Mouse (Mus musculus): Measurements from ENCODE around the gene Gtf3c6. TPM values are rescaled to one million over a fixed set of nuclear protein-coding genes. Genes with fewer than 3 reads are reported as not detected.

Gtf3c6 gene
- 40.5 TPM for polyA plus RNA-seq (2014; fragmentation: Illumina TruSeq; extraction: RNeasy Lipid Tissue Mini Kit (QIAGEN cat#74804); ENCODE audit: insufficient read depth, low read depth, low replicate concordance)

DNA sequence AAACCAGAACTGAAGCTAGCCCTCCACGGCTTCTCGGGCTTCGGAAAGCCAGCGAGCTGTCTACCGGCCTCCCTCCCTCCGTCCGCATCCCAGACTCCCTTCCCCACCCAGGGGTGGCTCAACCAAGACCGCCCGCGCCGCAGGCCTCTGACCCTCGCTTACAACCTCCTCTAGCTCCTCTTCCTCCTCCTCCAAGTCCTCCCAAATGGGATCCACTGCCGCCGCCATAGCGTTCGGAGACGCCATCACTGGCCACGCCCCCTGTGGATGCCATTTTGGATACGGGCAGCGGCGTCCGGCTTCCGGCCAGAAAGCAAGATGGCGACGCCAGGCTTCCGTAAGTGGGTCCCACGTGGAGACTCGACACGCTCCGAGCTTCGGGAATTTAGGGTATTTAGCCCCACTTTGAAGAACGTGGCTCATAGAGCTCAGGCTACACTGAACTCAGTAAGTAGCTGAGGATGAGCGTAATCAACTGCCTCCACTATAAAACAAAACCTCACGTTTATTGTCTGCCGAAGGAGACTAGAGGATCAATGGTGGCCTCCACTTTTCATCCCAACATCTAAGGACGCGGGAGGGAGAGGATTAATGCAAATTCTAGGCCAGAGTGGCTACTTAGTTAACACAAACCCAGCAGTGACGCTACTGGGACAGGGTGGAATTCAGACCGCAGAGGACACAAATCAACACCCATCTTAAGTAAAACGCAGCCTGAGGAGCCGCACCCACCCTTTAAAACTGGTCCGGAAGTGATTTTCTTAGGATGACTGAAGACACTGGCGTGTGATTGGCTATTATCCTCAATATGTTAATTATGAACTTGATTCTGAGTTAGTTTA, at the start of gene Gtf3c6:
TSS of gene Gtf3c6 (minus strand) at position 695 of the 842 bp plus-strand sequence.

DNA sequence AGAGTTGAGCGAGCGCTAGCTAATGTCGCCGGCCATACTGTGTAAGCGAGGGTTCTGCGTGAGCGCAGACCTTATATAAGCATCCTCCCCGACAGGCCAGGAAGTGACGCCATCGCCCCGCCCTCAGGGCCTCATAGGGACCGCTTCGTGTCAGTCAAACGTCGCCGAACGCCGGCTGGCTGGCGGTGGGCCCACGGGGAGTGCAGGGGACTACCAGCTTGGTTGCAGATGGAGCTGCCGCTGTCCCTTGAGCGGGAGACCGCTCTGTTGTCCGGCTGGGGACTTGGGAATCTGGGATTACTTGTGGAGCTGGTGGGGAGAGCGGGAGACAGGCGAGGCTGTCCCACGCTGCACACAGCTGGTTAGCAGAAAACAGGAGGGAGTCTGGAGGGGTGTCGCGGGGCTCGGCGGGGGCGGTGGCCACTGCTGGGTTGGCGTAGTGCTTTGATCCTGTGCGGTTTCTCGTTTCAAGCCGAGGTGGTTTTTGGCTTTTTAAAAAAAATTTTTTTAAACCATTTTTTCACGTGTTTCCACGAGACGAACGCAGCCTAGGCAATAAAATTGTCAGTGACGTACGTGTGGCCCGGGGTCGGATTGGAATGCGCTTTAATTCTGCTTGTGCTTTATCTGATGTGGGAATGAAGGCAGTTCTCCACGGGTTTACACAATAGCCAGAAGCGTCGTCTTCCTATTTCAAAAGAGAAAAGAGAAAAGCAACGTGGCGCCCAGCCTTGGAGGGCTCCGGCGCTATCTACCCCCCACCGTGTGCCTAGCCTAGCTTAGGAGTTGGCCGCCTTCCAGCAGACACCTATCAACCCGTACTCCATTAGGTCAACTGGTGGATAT, 44.5 kb upstream of the Gtf3c6 start, which contains the start of gene Amd1:
TSS of gene Amd1 (minus strand) at position 47 of the 846 bp plus-strand sequence.

DNA sequence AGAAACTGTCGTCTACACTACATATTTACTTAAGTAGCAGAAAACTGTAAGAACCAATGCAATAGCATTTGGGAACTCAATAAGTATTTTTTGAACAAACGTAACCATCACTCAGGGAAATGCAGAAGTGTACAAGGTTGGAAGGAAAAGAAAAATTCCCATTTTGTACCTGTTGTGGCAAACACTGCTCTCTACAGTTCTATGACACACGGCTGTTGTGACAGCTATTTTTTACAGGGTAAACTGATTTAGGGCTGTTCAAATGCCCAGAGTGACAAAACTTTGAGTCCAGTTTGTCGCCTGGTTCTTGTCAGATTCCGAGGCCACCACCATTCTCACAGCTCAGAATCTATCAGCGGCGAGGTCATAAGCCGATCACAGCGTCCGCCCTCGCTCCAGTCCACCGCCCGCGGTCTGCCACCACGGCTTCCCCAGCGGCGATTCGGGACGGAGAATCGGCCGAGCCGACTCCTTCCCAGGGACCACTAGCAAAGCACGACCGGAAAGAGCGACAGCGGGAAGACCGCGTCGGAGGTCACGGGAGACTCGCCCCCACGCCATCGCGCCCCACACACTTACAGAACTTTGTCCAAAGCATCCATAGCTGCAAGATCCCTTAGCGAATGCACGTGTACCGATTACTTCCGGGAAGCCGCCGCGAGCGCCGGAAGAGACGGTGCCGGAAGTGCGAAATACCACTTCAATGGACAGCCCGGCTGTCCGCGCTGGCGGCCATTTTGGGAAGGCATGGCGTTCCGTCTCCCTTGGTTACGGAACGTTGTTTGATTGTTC, 11.3 kb downstream of the Gtf3c6 start, which contains the start of gene Rpf2:
TSS of gene Rpf2 (minus strand) at position 663 of the 792 bp plus-strand sequence.

Other genes starting within 250 kb of the Gtf3c6 start
- gene Mfsd4b1, start 232.8 kb downstream of the Gtf3c6 start, polyA plus RNA-seq (2014; fragmentation: Illumina TruSeq; extraction: RNeasy Lipid Tissue Mini Kit (QIAGEN cat#74804); ENCODE audit: insufficient read depth, low read depth, low replicate concordance), result 0.87 TPM
- gene Slc16a10, start 115.8 kb downstream of the Gtf3c6 start, polyA plus RNA-seq (2014; fragmentation: Illumina TruSeq; extraction: RNeasy Lipid Tissue Mini Kit (QIAGEN cat#74804); ENCODE audit: insufficient read depth, low read depth, low replicate concordance), result 5.3 TPM
- 14.1 TPM for gene Rpf2, start 11.1 kb downstream of the Gtf3c6 start, polyA plus RNA-seq (2014; fragmentation: Illumina TruSeq; extraction: RNeasy Lipid Tissue Mini Kit (QIAGEN cat#74804); ENCODE audit: insufficient read depth, low read depth, low replicate concordance)
- gene Amd1, start 44.1 kb upstream of the Gtf3c6 start, polyA plus RNA-seq (2014; fragmentation: Illumina TruSeq; extraction: RNeasy Lipid Tissue Mini Kit (QIAGEN cat#74804); ENCODE audit: insufficient read depth, low read depth, low replicate concordance), result 46.0 TPM
- 12.3 TPM for gene Cdk19, start 81.5 kb upstream of the Gtf3c6 start, polyA plus RNA-seq (2014; fragmentation: Illumina TruSeq; extraction: RNeasy Lipid Tissue Mini Kit (QIAGEN cat#74804); ENCODE audit: insufficient read depth, low read depth, low replicate concordance)